Mouse (Mus musculus) CH12.LX (cell line): ENCODE data around the gene Slc29a4. TPM values are rescaled to one million over a fixed set of nuclear protein-coding genes. Genes with fewer than 3 reads are reported as not detected.

ENCODE experiments used
- DNase-seq: peaks from one replicate; pipeline ENCODE4 v3.0.0-alpha.2; 2013; ENCODE audit errors: extremely low read depth
- H3K27ac ChIP-seq: 2 replicates; pipeline ENCODE4 v1.5.1; 2012; ENCODE audit warnings: low read depth, mild to moderate bottlenecking, control low read depth, moderate library complexity; ENCODE audit not compliant: insufficient read depth
- H3K27me3 ChIP-seq: replicated peaks from 2 replicates; pipeline ENCODE3; 2012; ENCODE audit warnings: inconsistent platforms
- H3K36me3 ChIP-seq, 2 experiments: replicated peaks in 1 of 2; 2 replicates each; pipeline versions ENCODE3 to v1.6.1; 2012; ENCODE audit warnings: inconsistent platforms in 1 of 2, low read length in 1 of 2, mild to moderate bottlenecking in 1 of 2, mixed read lengths in 1 of 2, moderate library complexity in 1 of 2; ENCODE audit not compliant: control insufficient read depth in 1 of 2, insufficient read depth in 1 of 2
- H3K4me1 ChIP-seq, 2 experiments: 2 replicates each; pipeline ENCODE4 v1.6.1; 2012; ENCODE audit warnings: inconsistent platforms in 1 of 2, moderate library complexity in 1 of 2; ENCODE audit not compliant: insufficient read depth in 2 of 2, control insufficient read depth in 1 of 2
- H3K4me2 ChIP-seq: 2 replicates; pipeline ENCODE4 v1.6.1; 2012; ENCODE audit warnings: low read depth, mild to moderate bottlenecking, control low read depth; ENCODE audit not compliant: poor library complexity, insufficient read depth, severe bottlenecking
- H3K4me3 ChIP-seq, 3 experiments: fragments of 150-350 bp in 1 of 3; sonication (generic) in 1 of 3; replicated peaks in 1 of 3; 2 replicates each; pipeline versions ENCODE3 to v1.5.1; 2011 to 2012; ENCODE audit warnings: low read depth in 2 of 3, low read length in 2 of 3, mild to moderate bottlenecking in 2 of 3, moderate library complexity in 2 of 3, control low read depth in 1 of 3, improper control_type of control experiment in 1 of 3, inconsistent platforms in 1 of 3, mixed read lengths in 1 of 3; ENCODE audit not compliant: poor library complexity in 1 of 3
- H3K79me2 ChIP-seq: replicated peaks from 2 replicates; pipeline ENCODE4 v1.6.1; 2012; ENCODE audit warnings: mild to moderate bottlenecking, moderate library complexity; ENCODE audit not compliant: control insufficient read depth, poor library complexity, insufficient read depth, severe bottlenecking; ENCODE audit errors: extremely low read depth
- H3K9ac ChIP-seq: 2 replicates; pipeline ENCODE4 v1.6.1; 2012; ENCODE audit warnings: low read depth, mild to moderate bottlenecking, control low read depth, moderate library complexity; ENCODE audit not compliant: insufficient read depth
- H3K9me3 ChIP-seq: replicated peaks from 2 replicates; pipeline ENCODE3; 2012; ENCODE audit warnings: low read length, inconsistent platforms, mixed read lengths
- BHLHE40 ChIP-seq: IDR thresholded peaks from 2 replicates; pipeline ENCODE4 v1.6.1; 2011; ENCODE audit warnings: mild to moderate bottlenecking, low read depth, low read length, improper control_type of control experiment
- CHD2 ChIP-seq: IDR thresholded peaks from 2 replicates; pipeline ENCODE4 v1.6.1; 2011; ENCODE audit warnings: low read length, improper control_type of control experiment
- CTCF ChIP-seq, 2 experiments: IDR thresholded peaks in 1 of 2; conservative IDR thresholded peaks in 1 of 2; 2 replicates each; pipeline ENCODE4 v1.5.1; 2011 to 2012; ENCODE audit warnings: low read depth in 2 of 2, low read length in 2 of 2, improper control_type of control experiment in 1 of 2, inconsistent platforms in 1 of 2, mild to moderate bottlenecking in 1 of 2, moderate library complexity in 1 of 2
- E2F4 ChIP-seq: IDR thresholded peaks from 2 replicates; pipeline ENCODE4 v1.6.1; 2011; ENCODE audit warnings: low read depth, low read length, improper control_type of control experiment; ENCODE audit not compliant: insufficient replicate concordance
- EP300 ChIP-seq: IDR thresholded peaks from 2 replicates; pipeline ENCODE4 v1.6.1; 2011; ENCODE audit warnings: low read length, improper control_type of control experiment
- GABPA ChIP-seq: IDR thresholded peaks from 2 replicates; pipeline ENCODE4 v1.6.1; 2012; ENCODE audit warnings: low read depth, low read length, improper control_type of control experiment, inconsistent platforms; ENCODE audit not compliant: insufficient replicate concordance
- HCFC1 ChIP-seq: IDR thresholded peaks from 2 replicates; pipeline ENCODE4 v1.6.1; 2012; ENCODE audit warnings: low read depth, mild to moderate bottlenecking, inconsistent platforms, low read length, improper control_type of control experiment
- IRF4 ChIP-seq: IDR thresholded peaks from 2 replicates; pipeline ENCODE4 v1.6.1; 2014; ENCODE audit warnings: low read depth, mild to moderate bottlenecking, inconsistent platforms, low read length, improper control_type of control experiment
- JUN ChIP-seq: IDR thresholded peaks from 2 replicates; pipeline ENCODE4 v1.6.1; 2011; ENCODE audit warnings: low read depth, mild to moderate bottlenecking, low read length, improper control_type of control experiment, moderate library complexity; ENCODE audit not compliant: insufficient read depth
- KAT2A ChIP-seq: IDR thresholded peaks from 2 replicates; pipeline ENCODE4 v1.6.1; 2012; ENCODE audit warnings: low read length, improper control_type of control experiment, inconsistent platforms; ENCODE audit not compliant: insufficient replicate concordance
- MAZ ChIP-seq: IDR thresholded peaks from 2 replicates; pipeline ENCODE4 v1.6.1; 2012; ENCODE audit warnings: low read depth, mild to moderate bottlenecking, inconsistent platforms, low read length, improper control_type of control experiment, moderate library complexity
- MXI1 ChIP-seq: IDR thresholded peaks from 2 replicates; pipeline ENCODE4 v1.6.1; 2011; ENCODE audit warnings: mild to moderate bottlenecking, low read depth, low read length, improper control_type of control experiment
- NELFE ChIP-seq: IDR thresholded peaks from 2 replicates; pipeline ENCODE4 v1.6.1; 2011; ENCODE audit warnings: low read depth, low read length, improper control_type of control experiment
- NRF1 ChIP-seq: IDR thresholded peaks from 2 replicates; pipeline ENCODE4 v1.6.1; 2014; ENCODE audit warnings: low read depth, mild to moderate bottlenecking, inconsistent platforms, low read length, improper control_type of control experiment, moderate library complexity
- PAX5 ChIP-seq: IDR thresholded peaks from 2 replicates; pipeline ENCODE4 v1.6.1; 2012; ENCODE audit warnings: low read length, inconsistent platforms, mixed read lengths
- TBP ChIP-seq: conservative IDR thresholded peaks from 2 replicates; pipeline ENCODE4 v1.6.1; 2011; ENCODE audit warnings: low read depth, low read length, improper control_type of control experiment
- UBTF ChIP-seq: IDR thresholded peaks from 2 replicates; pipeline ENCODE4 v1.6.1; 2012; ENCODE audit warnings: low read depth, mild to moderate bottlenecking, inconsistent platforms, low read length, improper control_type of control experiment, moderate library complexity
- USF2 ChIP-seq: conservative IDR thresholded peaks from 2 replicates; pipeline ENCODE4 v1.6.1; 2011; ENCODE audit warnings: low read depth, low read length, improper control_type of control experiment
- ZNF384 ChIP-seq: IDR thresholded peaks from 2 replicates; pipeline ENCODE4 v1.6.1; 2012; ENCODE audit warnings: low read depth, low read length, improper control_type of control experiment, inconsistent platforms
- dilution Hi-C: fragments of 300-500 bp; cut with MboI; formaldehyde crosslinking; loops from 2 replicates; pipeline ENCODE4 v1.14.3; 2020; ENCODE audit warnings: low sequenced_read_pairs; ENCODE audit not compliant: extremely low pct_unique_long_range_greater_than_20kb, extremely low pct_ligation_motif_present
- in situ Hi-C: fragments of 300-500 bp; cut with MboI; formaldehyde crosslinking; loops from 3 replicates; pipeline ENCODE4 v1.14.3; 2019; ENCODE audit warnings: low sequenced_read_pairs, low pct_ligation_motif_present, low pct_unique_long_range_greater_than_20kb, mixed read lengths
- polyA plus RNA-seq: library from polyadenylated mRNA; unstranded; fragments of >175 nt; gene quantifications from 2 replicates; pipeline ENCODE4 v1.2.1, GENCODE M21; 2012; ENCODE audit warnings: low read depth; ENCODE audit not compliant: insufficient read length
- total RNA-seq, 2 experiments: library from RNA; depleted of rRNA; stranded (reverse); fragments of 300-350 nt in 1 of 2; fragments of >200 nt in 1 of 2; gene quantifications; 2 replicates each; pipeline ENCODE4 v1.2.3; 2012 to 2014

Slc29a4 gene
- total and polyA plus RNA-seq, 3 experiments, result not detected

GRCm38 (mm10) chr5:142764306-142764705 is 72.0 kb downstream of the Slc29a4 start:
- DNase-seq, result no peak
- Histone ChIP-seq H3K79me2 (no peaks in the 10 kb centered on the region), H3K27me3 (no peaks in the 10 kb centered on the region), H3K4me1 (peaks cover 0 to 9% of the 10 kb centered on the region in 2 experiments; a peak in 2 of 4 replicates), H3K36me3 (peaks cover 37 to 93% of the 10 kb centered on the region in 2 experiments), H3K9ac (no peak overlapping the region), H3K27ac (no peak overlapping the region), H3K9me3 (no peaks in the 10 kb centered on the region), H3K4me3 (no peak overlapping the region), H3K4me2 (no peak overlapping the region)
- no peak for TF ChIP-seq USF2
- dilution Hi-C loops (no loop called here), in situ Hi-C loops (loop anchor here (10.0 kb wide), 2 partner anchors 50 to 110 kb away; partner anchors contain the start of gene Tnrc18)

DNA sequence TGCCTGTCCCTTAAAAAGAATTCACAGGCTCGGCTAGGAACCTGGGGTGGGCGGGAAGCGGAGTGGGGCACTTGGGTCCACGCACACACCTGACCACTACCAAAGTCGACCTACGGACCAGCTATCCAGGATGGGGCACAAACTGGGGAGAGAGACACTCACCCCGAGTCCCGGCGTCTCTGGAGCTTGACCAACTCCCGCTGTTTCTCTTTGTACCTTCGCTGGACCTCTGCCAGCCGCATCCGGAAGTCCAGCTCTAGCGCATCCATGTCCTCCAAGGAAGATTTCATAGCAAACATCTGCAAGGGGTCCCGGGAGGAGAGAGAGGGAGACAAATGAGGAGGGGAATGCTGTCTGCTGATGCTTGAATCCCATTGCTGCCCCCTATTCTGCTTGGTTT is 72.6 kb downstream of the Slc29a4 start:
- Histone ChIP-seq H3K9ac (no peak overlapping the region), H3K27ac (no peak overlapping the region), H3K4me1 (peaks cover 0 to 9% of the 10 kb centered on the region in 2 experiments; a peak in 2 of 4 replicates), H3K4me3 (no peak overlapping the region), H3K4me2 (no peak overlapping the region), H3K9me3 (no peaks in the 10 kb centered on the region), H3K27me3 (no peaks in the 10 kb centered on the region), H3K36me3 (peaks cover 36 to 93% of the 10 kb centered on the region in 2 experiments), H3K79me2 (no peaks in the 10 kb centered on the region; the same call in 1 of the 2 replicates)
- in situ Hi-C loops, result loop anchor here (10.0 kb wide), 2 partner anchors 50 to 110 kb away; partner anchors contain the start of gene Tnrc18
- no peak for TF ChIP-seq KAT2A
- no peak for TF ChIP-seq MXI1
- no peak for TF ChIP-seq NRF1
- no peak for TF ChIP-seq CTCF (conservative IDR thresholded peaks at IDR 0.05 in 1 of 2, IDR thresholded peaks at IDR 0.05 in 1 of 2; ENCODE audit: low read depth in 2 of 2, low read length in 2 of 2)
- TF ChIP-seq NELFE, result no peak
- TF ChIP-seq HCFC1, result no peak
- no peak for TF ChIP-seq JUN
- TF ChIP-seq E2F4, result no peak
- TF ChIP-seq MAZ, result no peak
- no peak for TF ChIP-seq ZNF384
- no peak for DNase-seq
- dilution Hi-C loops, result no loop called here

- Histone ChIP-seq H3K4me2 (no peak overlapping the region), H3K36me3 (peaks cover 37 to 91% of the 10 kb centered on the region in 2 experiments), H3K9me3 (no peaks in the 10 kb centered on the region), H3K4me1 (peaks cover 0 to 9% of the 10 kb centered on the region in 2 experiments; a peak in 2 of 4 replicates), H3K27ac (no peak overlapping the region), H3K27me3 (no peaks in the 10 kb centered on the region), H3K4me3 (no peak overlapping the region), H3K9ac (no peak overlapping the region)
- in situ Hi-C loops, result loop anchor here (10.0 kb wide), 2 partner anchors 48 to 108 kb away; partner anchors contain the start of gene Tnrc18
- TF ChIP-seq NELFE (no peak), UBTF (no peak), TBP (no peak), CHD2 (no peak), EP300 (no peak), BHLHE40 (no peak), PAX5 (no peak), GABPA (no peak), IRF4 (no peak)
- TF ChIP-seq, all 38 proteins: peak for 0
- dilution Hi-C loops, result no loop called here
- DNase-seq, result no peak
- no peaks in the 10 kb centered on the region; the same call in 1 of the 2 replicates for H3K79me2 ChIP-seq
Measured at GRCm38 (mm10) chr5:142766708-142767107, 74.4 kb downstream of the Slc29a4 start.
